Mouse (Mus musculus) gastrocnemius, postnatal 4 days (tissue): ENCODE results near the gene Sorbs1. TPM values are rescaled to one million over a fixed set of nuclear protein-coding genes. Genes with fewer than 3 reads are reported as not detected.
A peak's percentile ranks its signal among the peaks of the same experiment; 100 is the strongest.

Experiments used
- DNase-seq, 2 experiments: peaks; one replicate each; pipeline ENCODE4 v3.0.0; 2021 to 2022; ENCODE audit warnings: low spot score in 2 of 2, mixed read lengths in 2 of 2
- total RNA-seq, 2 experiments: library from RNA; stranded (reverse); gene quantifications; 2 replicates each; pipeline ENCODE4 v1.2.3; 2021

The Sorbs1 gene
- total RNA-seq, 2 experiments from 2014 or later: 114 to 144 TPM

GRCm38 (mm10) chr19:40410109-40410508 is 103.5 kb downstream of the Sorbs1 start:
- no peak for DNase-seq

- no peak for DNase-seq
Measured at GRCm38 (mm10) chr19:40409500-40410035, 104.0 kb downstream of the Sorbs1 start.

GRCm38 (mm10) chr19:40407186-40407585 is 106.4 kb downstream of the Sorbs1 start:
- DNase-seq: no peak

GRCm38 (mm10) chr19:40406661-40407060 is 106.9 kb downstream of the Sorbs1 start:
- DNase-seq: no peak

GRCm38 (mm10) chr19:40405808-40406207 is 107.8 kb downstream of the Sorbs1 start:
- DNase-seq: no peak

- DNase-seq: no peak
Measured at GRCm38 (mm10) chr19:40404582-40404981, 109.0 kb downstream of the Sorbs1 start.

GRCm38 (mm10) chr19:40403999-40404398 is 109.6 kb downstream of the Sorbs1 start:
- no peak for DNase-seq

- DNase-seq: no peak
Measured at GRCm38 (mm10) chr19:40402155-40402963, 111.2 kb downstream of the Sorbs1 start.

GRCm38 (mm10) chr19:40401213-40401612 is 112.4 kb downstream of the Sorbs1 start:
- no peak for DNase-seq

- DNase-seq: no peak
Measured at GRCm38 (mm10) chr19:40400426-40401030, 113.1 kb downstream of the Sorbs1 start.

GRCm38 (mm10) chr19:40395757-40396661 is 117.6 kb downstream of the Sorbs1 start:
- DNase-seq: no peak

- DNase-seq: no peak
Measured at GRCm38 (mm10) chr19:40395321-40395695, 118.3 kb downstream of the Sorbs1 start.

GRCm38 (mm10) chr19:40394555-40395320 is 118.8 kb downstream of the Sorbs1 start:
- peak in 1 of 2 experiments; percentile 41 for DNase-seq

GRCm38 (mm10) chr19:40392795-40393392 is 120.7 kb downstream of the Sorbs1 start:
- DNase-seq: no peak

GRCm38 (mm10) chr19:40391469-40391868 is 122.1 kb downstream of the Sorbs1 start:
- DNase-seq: peak; percentile 68 to 76

GRCm38 (mm10) chr19:40386916-40387315 is 126.7 kb downstream of the Sorbs1 start:
- no peak for DNase-seq

- no peak for DNase-seq
Measured at GRCm38 (mm10) chr19:40385334-40385733, 128.2 kb downstream of the Sorbs1 start.

GRCm38 (mm10) chr19:40383931-40384330 is 129.6 kb downstream of the Sorbs1 start:
- DNase-seq: no peak

GRCm38 (mm10) chr19:40380656-40381055 is 132.9 kb downstream of the Sorbs1 start:
- no peak for DNase-seq

- DNase-seq: no peak
Measured at GRCm38 (mm10) chr19:40380005-40380404, 133.6 kb downstream of the Sorbs1 start.
